Mouse (Mus musculus): ENCODE measurements at regions not wholly inside any gene's neighbourhood (a gene's known extent, or its start where the extent isn't known, plus 50 kb on each side); places are given as distances from the start of the nearest gene placed in this dataset.

DNA sequence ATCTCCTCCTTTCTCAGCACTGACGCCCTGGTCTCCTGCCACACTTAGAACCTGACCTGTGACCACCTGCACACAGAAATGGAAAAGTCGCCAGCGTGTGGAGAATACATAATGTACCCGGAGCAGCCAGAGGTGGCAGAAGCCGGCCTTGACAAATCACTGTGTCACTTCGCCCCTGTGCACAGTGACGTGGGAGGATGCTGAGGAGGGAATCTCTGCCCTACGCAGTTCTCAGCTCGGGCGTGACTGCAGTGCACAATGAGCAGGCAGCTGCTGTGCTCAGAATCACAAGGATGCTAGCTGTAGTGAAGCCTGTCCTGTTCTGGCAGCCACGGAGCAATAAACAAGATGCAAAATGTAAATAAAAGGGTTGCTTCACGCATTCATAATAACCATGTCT, 80.2 kb upstream of the Pld5 start:
- Histone ChIP-seq H3K27ac (replicated peaks) (peak overlapping the region; percentile 80), H3K27me3 (no peaks in the 10 kb centered on the region), H3K9me3 (no peaks in the 10 kb centered on the region), H3K4me3 (0 out of 2 replicates have a peak overlapping the region, but pooled peaks have one; percentile 15), H3K9ac (0 out of 2 replicates have a peak overlapping the region, but pooled peaks have one; percentile 14), H3K36me3 (no peaks in the 10 kb centered on the region), H3K4me2 (peak overlapping the region; percentile 44), H3K4me1 (replicated peaks) (peaks cover 12% of the 10 kb centered on the region)
- 26% methylated on average over 12 of the region's 12 CpGs for WGBS
- ATAC-seq (ENCODE audit: low FRiP score, low read depth), result peak; percentile 96

DNA sequence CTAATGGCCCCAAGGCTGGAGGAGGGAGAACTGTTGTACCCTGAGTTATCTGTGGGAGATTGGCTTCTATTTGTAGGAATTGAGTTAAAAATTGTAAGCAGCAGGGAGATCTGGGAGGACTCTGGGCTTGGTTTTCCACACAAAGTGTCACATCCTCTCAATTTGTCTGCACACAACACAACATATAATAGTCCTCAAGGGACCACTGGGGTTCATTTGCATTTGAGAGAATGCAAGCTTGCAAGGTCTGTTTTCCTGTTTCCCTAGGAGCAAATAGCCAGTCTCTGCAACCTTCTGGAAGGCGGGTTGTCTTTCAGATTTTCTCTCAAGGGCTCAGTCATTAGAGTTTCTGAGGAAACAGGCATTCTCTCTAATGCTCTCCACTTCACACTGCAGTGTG, 79.8 kb upstream of the Pld5 start:
- Histone ChIP-seq H3K9ac (no peak overlapping the region), H3K4me1 (replicated peaks) (peaks cover 12% of the 10 kb centered on the region), H3K4me2 (peak overlapping the region; percentile 44), H3K4me3 (0 out of 2 replicates have a peak overlapping the region, but pooled peaks have one; percentile 15), H3K27me3 (no peaks in the 10 kb centered on the region), H3K27ac (replicated peaks) (peak overlapping the region; percentile 80), H3K9me3 (no peaks in the 10 kb centered on the region), H3K36me3 (no peaks in the 10 kb centered on the region)
- ATAC-seq (ENCODE audit: low FRiP score, low read depth), result no peak
- 24% methylated on average over 1 of the region's 1 CpGs for WGBS

DNA sequence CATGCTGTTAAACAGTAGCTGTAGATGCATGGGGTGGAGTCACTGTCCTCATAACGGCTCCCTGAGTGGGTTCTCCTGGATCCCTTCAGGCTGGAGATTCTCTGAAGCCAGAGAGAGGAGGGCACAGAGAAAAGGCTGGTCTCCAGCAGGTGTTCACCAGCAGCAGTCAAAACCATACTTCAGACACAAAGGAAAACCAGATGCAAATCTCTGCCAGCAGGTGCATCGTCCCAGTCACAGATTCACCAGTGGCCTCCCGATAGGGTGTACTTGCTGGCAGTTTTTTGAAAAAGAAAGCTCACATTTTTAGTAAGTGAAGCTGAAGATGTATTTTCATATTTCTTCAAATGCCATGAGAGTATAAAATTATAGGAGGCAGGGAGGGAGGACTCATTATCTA, 77.6 kb upstream of the Pld5 start:
- Histone ChIP-seq H3K4me2 (no peak overlapping the region), H3K36me3 (no peaks in the 10 kb centered on the region), H3K27me3 (no peaks in the 10 kb centered on the region), H3K27ac (replicated peaks) (no peak overlapping the region), H3K4me3 (no peak overlapping the region), H3K9me3 (no peaks in the 10 kb centered on the region), H3K4me1 (replicated peaks) (peaks cover 12% of the 10 kb centered on the region), H3K9ac (no peak overlapping the region)
- ATAC-seq (ENCODE audit: low FRiP score, low read depth), result no peak
- WGBS, result 83% methylated on average over 3 of the region's 3 CpGs

DNA sequence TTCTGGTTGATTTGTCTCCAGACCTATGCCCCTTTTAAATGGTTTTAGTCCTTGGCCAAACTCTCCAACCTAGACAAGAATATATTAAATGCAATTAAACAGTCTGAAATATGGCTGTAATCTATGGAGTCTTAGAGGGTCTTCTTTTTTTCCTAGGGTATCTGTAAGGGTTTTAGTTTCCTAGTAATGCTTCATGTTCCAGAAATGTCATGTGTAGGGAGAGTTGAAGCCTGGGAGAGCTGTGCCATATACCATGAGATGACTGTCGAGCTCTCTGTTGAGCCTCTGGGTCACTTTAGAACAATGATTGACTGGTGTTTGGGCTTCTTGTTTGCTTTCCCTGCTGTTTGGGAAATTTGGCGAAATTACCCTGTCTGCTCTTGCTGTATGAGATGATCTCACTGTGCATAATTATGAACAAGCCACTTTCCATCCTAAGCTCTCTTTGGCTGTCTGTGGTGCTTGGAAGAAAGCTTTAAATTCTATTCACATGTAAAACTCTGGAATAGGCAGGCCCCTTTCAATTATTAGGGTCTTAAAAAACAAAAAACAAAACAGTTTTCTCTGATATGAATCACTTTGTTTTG, 74.9 kb upstream of the Pld5 start:
- no peak overlapping the region for H3K9ac ChIP-seq
- H3K4me2 ChIP-seq, result no peak overlapping the region
- H3K27me3 ChIP-seq, result no peaks in the 10 kb centered on the region
- peaks cover 1% of the 10 kb centered on the region; the same call in 1 of the 2 replicates for H3K4me1 ChIP-seq (replicated peaks)
- H3K4me3 ChIP-seq, result no peak overlapping the region
- H3K36me3 ChIP-seq, result no peaks in the 10 kb centered on the region
- WGBS, result 30% methylated on average over 2 of the region's 2 CpGs
- no peak for ATAC-seq (ENCODE audit: low FRiP score, low read depth)
- no peak overlapping the region for H3K27ac ChIP-seq (replicated peaks)
- H3K9me3 ChIP-seq, result no peaks in the 10 kb centered on the region

DNA sequence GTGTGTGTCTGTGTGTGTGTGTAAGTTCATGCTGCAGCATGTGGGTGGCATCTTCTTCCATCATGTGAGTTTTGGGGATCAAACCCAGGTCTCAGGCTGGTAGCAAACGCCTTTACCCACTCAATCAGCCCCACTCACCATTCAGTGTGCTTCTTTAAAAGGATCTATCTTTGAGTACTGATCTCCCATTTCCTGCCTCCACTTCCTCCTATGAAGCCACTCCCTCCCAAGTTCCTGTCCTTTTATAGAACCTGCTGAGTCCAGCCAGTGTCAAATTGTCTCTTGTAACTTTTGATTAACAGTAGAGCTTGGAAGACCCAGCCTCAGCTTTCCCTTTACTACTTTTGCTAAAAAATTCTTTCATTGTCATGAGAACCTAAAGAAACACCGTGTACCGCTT, 73.0 kb upstream of the Pld5 start:
- ATAC-seq (ENCODE audit: low FRiP score, low read depth), result no peak
- H3K27me3 ChIP-seq, result no peaks in the 10 kb centered on the region
- H3K9me3 ChIP-seq, result no peaks in the 10 kb centered on the region
- H3K4me3 ChIP-seq, result no peak overlapping the region
- H3K4me2 ChIP-seq, result no peak overlapping the region
- no peaks in the 10 kb centered on the region for H3K36me3 ChIP-seq
- 87% methylated on average over 3 of the region's 3 CpGs for WGBS
- no peaks in the 10 kb centered on the region for H3K4me1 ChIP-seq (replicated peaks)
- H3K9ac ChIP-seq, result no peak overlapping the region
- no peak overlapping the region for H3K27ac ChIP-seq (replicated peaks)

DNA sequence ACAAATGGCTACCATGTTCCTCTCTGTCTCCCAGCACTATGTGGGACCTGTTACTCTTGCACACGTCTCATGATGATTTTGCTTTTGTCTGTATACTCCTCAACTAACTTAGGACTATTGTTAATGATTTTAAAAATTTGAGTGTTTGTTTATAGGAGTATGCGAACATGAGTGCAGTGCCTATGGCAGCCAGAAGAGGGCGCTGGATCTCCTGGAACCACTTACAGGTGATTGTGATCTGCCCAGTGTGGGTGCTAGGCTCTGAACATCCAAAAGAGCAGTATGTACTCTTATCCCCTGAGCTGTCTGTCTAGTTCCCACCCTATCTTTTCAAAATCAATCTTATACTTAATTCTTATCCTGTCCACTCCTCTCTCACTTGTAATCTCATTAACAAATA, 56.2 kb upstream of the Pld5 start:
- Histone ChIP-seq H3K27me3 (no peaks in the 10 kb centered on the region), H3K4me3 (no peak overlapping the region), H3K9me3 (no peaks in the 10 kb centered on the region), H3K4me1 (replicated peaks) (no peaks in the 10 kb centered on the region), H3K9ac (no peak overlapping the region), H3K4me2 (no peak overlapping the region), H3K36me3 (no peaks in the 10 kb centered on the region), H3K27ac (replicated peaks) (no peak overlapping the region)
- ATAC-seq (ENCODE audit: low FRiP score, low read depth), result no peak
- WGBS, result 76% methylated on average over 3 of the region's 3 CpGs

Measured in hindbrain, embryonic 15.5 days (tissue).